Mouse (Mus musculus): ENCODE measurements around the gene Susd1. TPM values are rescaled to one million over a fixed set of nuclear protein-coding genes. Genes with fewer than 3 reads are reported as not detected.

Gene Susd1
- polyA plus RNA-seq, 1 experiment = 9.7 TPM

GRCm38 (mm10) chr4:59282137-59282536 is 156.3 kb downstream of the Susd1 start:
- no peak overlapping the region for H3K9ac ChIP-seq (ENCODE audit: low read depth, poor library complexity, severe bottlenecking)
- no peaks in the 10 kb centered on the region for H3K36me3 ChIP-seq (ENCODE audit: control insufficient read depth, insufficient read depth, low read length, poor library complexity, severe bottlenecking)
- H3K27me3 ChIP-seq (ENCODE audit: control insufficient read depth, insufficient read depth, low read length, poor library complexity, severe bottlenecking) = no peaks in the 10 kb centered on the region
- H3K4me1 ChIP-seq (ENCODE audit: control insufficient read depth, insufficient read depth, low read length) = no peaks in the 10 kb centered on the region
- TF ChIP-seq EP300 (IDR thresholded peaks at IDR 0.05; ENCODE audit: insufficient read depth, low read depth, low read length) = no peak
- no peak overlapping the region for H3K27ac ChIP-seq (ENCODE audit: insufficient read depth, low read length)
- H3K9me3 ChIP-seq (replicated peaks; ENCODE audit: control insufficient read depth, insufficient read depth, low read length, poor library complexity, severe bottlenecking) = no peaks in the 10 kb centered on the region
- H3K4me3 ChIP-seq (ENCODE audit: low read depth, low read length) = no peak overlapping the region

GRCm38 (mm10) chr4:59280876-59281275 is 157.6 kb downstream of the Susd1 start:
- Histone ChIP-seq H3K27ac (ENCODE audit: insufficient read depth, low read length) (no peak overlapping the region), H3K36me3 (ENCODE audit: control insufficient read depth, insufficient read depth, low read length, poor library complexity, severe bottlenecking) (no peaks in the 10 kb centered on the region), H3K4me3 (ENCODE audit: low read depth, low read length) (no peak overlapping the region), H3K9me3 (replicated peaks; ENCODE audit: control insufficient read depth, insufficient read depth, low read length, poor library complexity, severe bottlenecking) (no peaks in the 10 kb centered on the region), H3K4me1 (ENCODE audit: control insufficient read depth, insufficient read depth, low read length) (no peaks in the 10 kb centered on the region), H3K27me3 (ENCODE audit: control insufficient read depth, insufficient read depth, low read length, poor library complexity, severe bottlenecking) (no peaks in the 10 kb centered on the region), H3K9ac (ENCODE audit: low read depth, poor library complexity, severe bottlenecking) (no peak overlapping the region)
- TF ChIP-seq POLR2A (IDR thresholded peaks at IDR 0.05; ENCODE audit: insufficient read depth, low read length) = no peak
- no peak for TF ChIP-seq CTCF (IDR thresholded peaks at IDR 0.05; ENCODE audit: low read depth, low read length)

GRCm38 (mm10) chr4:59279111-59279510 is 159.3 kb downstream of the Susd1 start:
- Histone ChIP-seq H3K4me1 (ENCODE audit: control insufficient read depth, insufficient read depth, low read length) (no peaks in the 10 kb centered on the region), H3K9me3 (replicated peaks; ENCODE audit: control insufficient read depth, insufficient read depth, low read length, poor library complexity, severe bottlenecking) (no peaks in the 10 kb centered on the region), H3K36me3 (ENCODE audit: control insufficient read depth, insufficient read depth, low read length, poor library complexity, severe bottlenecking) (no peaks in the 10 kb centered on the region), H3K27ac (ENCODE audit: insufficient read depth, low read length) (no peak overlapping the region), H3K4me3 (ENCODE audit: low read depth, low read length) (no peak overlapping the region), H3K27me3 (ENCODE audit: control insufficient read depth, insufficient read depth, low read length, poor library complexity, severe bottlenecking) (no peaks in the 10 kb centered on the region), H3K9ac (ENCODE audit: low read depth, poor library complexity, severe bottlenecking) (no peak overlapping the region)
- no peak for TF ChIP-seq POLR2A (IDR thresholded peaks at IDR 0.05; ENCODE audit: insufficient read depth, low read length)
- TF ChIP-seq CTCF (IDR thresholded peaks at IDR 0.05; ENCODE audit: low read depth, low read length) = no peak
- TF ChIP-seq EP300 (IDR thresholded peaks at IDR 0.05; ENCODE audit: insufficient read depth, low read depth, low read length) = no peak

GRCm38 (mm10) chr4:59278410-59278809 is 160.0 kb downstream of the Susd1 start:
- no peaks in the 10 kb centered on the region for H3K9me3 ChIP-seq (replicated peaks; ENCODE audit: control insufficient read depth, insufficient read depth, low read length, poor library complexity, severe bottlenecking)

GRCm38 (mm10) chr4:59277958-59278357 is 160.5 kb downstream of the Susd1 start:
- Histone ChIP-seq H3K9me3 (replicated peaks; ENCODE audit: control insufficient read depth, insufficient read depth, low read length, poor library complexity, severe bottlenecking) (no peaks in the 10 kb centered on the region), H3K27me3 (ENCODE audit: control insufficient read depth, insufficient read depth, low read length, poor library complexity, severe bottlenecking) (no peaks in the 10 kb centered on the region), H3K36me3 (ENCODE audit: control insufficient read depth, insufficient read depth, low read length, poor library complexity, severe bottlenecking) (no peaks in the 10 kb centered on the region), H3K4me1 (ENCODE audit: control insufficient read depth, insufficient read depth, low read length) (no peaks in the 10 kb centered on the region), H3K4me3 (ENCODE audit: low read depth, low read length) (no peak overlapping the region), H3K27ac (ENCODE audit: insufficient read depth, low read length) (no peak overlapping the region), H3K9ac (ENCODE audit: low read depth, poor library complexity, severe bottlenecking) (no peak overlapping the region)
- TF ChIP-seq POLR2A (IDR thresholded peaks at IDR 0.05; ENCODE audit: insufficient read depth, low read length) = no peak
- no peak for TF ChIP-seq EP300 (IDR thresholded peaks at IDR 0.05; ENCODE audit: insufficient read depth, low read depth, low read length)
- TF ChIP-seq CTCF (IDR thresholded peaks at IDR 0.05; ENCODE audit: low read depth, low read length) = no peak

More at GRCm38 (mm10) chr4:59278410-59278809, 160.0 kb downstream of the Susd1 start:
- Histone ChIP-seq H3K27me3 (ENCODE audit: control insufficient read depth, insufficient read depth, low read length, poor library complexity, severe bottlenecking) (no peaks in the 10 kb centered on the region), H3K4me1 (ENCODE audit: control insufficient read depth, insufficient read depth, low read length) (no peaks in the 10 kb centered on the region), H3K9ac (ENCODE audit: low read depth, poor library complexity, severe bottlenecking) (no peak overlapping the region), H3K4me3 (ENCODE audit: low read depth, low read length) (no peak overlapping the region), H3K36me3 (ENCODE audit: control insufficient read depth, insufficient read depth, low read length, poor library complexity, severe bottlenecking) (no peaks in the 10 kb centered on the region), H3K27ac (ENCODE audit: insufficient read depth, low read length) (no peak overlapping the region)
- no peak for TF ChIP-seq CTCF (IDR thresholded peaks at IDR 0.05; ENCODE audit: low read depth, low read length)
- TF ChIP-seq EP300 (IDR thresholded peaks at IDR 0.05; ENCODE audit: insufficient read depth, low read depth, low read length) = no peak
- TF ChIP-seq POLR2A (IDR thresholded peaks at IDR 0.05; ENCODE audit: insufficient read depth, low read length) = no peak

GRCm38 (mm10) chr4:59275956-59276355 is 162.5 kb downstream of the Susd1 start:
- Histone ChIP-seq H3K27me3 (ENCODE audit: control insufficient read depth, insufficient read depth, low read length, poor library complexity, severe bottlenecking) (no peaks in the 10 kb centered on the region), H3K9ac (ENCODE audit: low read depth, poor library complexity, severe bottlenecking) (no peak overlapping the region), H3K4me1 (ENCODE audit: control insufficient read depth, insufficient read depth, low read length) (no peaks in the 10 kb centered on the region), H3K36me3 (ENCODE audit: control insufficient read depth, insufficient read depth, low read length, poor library complexity, severe bottlenecking) (no peaks in the 10 kb centered on the region), H3K27ac (ENCODE audit: insufficient read depth, low read length) (no peak overlapping the region), H3K9me3 (replicated peaks; ENCODE audit: control insufficient read depth, insufficient read depth, low read length, poor library complexity, severe bottlenecking) (no peaks in the 10 kb centered on the region), H3K4me3 (ENCODE audit: low read depth, low read length) (no peak overlapping the region)
- no peak for TF ChIP-seq EP300 (IDR thresholded peaks at IDR 0.05; ENCODE audit: insufficient read depth, low read depth, low read length)
- no peak for TF ChIP-seq POLR2A (IDR thresholded peaks at IDR 0.05; ENCODE audit: insufficient read depth, low read length)
- TF ChIP-seq CTCF (IDR thresholded peaks at IDR 0.05; ENCODE audit: low read depth, low read length) = no peak
